Mouse (Mus musculus): Measurements from ENCODE around the gene Snx25. TPM values are rescaled to one million over a fixed set of nuclear protein-coding genes. Genes with fewer than 3 reads are reported as not detected.

Snx25 gene
- 5.9 and 7.6 TPM in 2 replicates for polyA plus RNA-seq (2015; fragmentation: Nextera tagmentation; extraction: Ambion mirVana)

GRCm38 (mm10) chr8:46152064-46153031 is at the start of gene Snx25:
Snx25 (minus strand) TSS chr8:46152159.
- 0 out of 2 replicates have a peak, but pooled peaks cover 2% of the 10 kb centered on the region for H3K27me3 ChIP-seq (replicated peaks; ENCODE audit: control insufficient read depth, insufficient read depth, low read length)
- no peaks in the 10 kb centered on the region for H3K9me3 ChIP-seq (ENCODE audit: control insufficient read depth, low read length)
- no peaks in the 10 kb centered on the region for H3K36me3 ChIP-seq (ENCODE audit: control insufficient read depth, insufficient read depth, low read length)
- 4% methylated on average over 49 of the region's 103 CpGs for WGBS
- H3K27ac ChIP-seq (ENCODE audit: low read length), result peak within 1 kb of the TSS; percentile 61
- H3K4me3 ChIP-seq (ENCODE audit: low read length), result peak within 1 kb of the TSS; percentile 88
- peak within 1 kb of the TSS; percentile 86 for H3K9ac ChIP-seq (ENCODE audit: low read depth, low read length)
- H3K4me2 ChIP-seq (ENCODE audit: low read depth, low read length), result peak within 1 kb of the TSS; percentile 93
- peaks cover 6% of the 10 kb centered on the region for H3K4me1 ChIP-seq (ENCODE audit: control insufficient read depth, insufficient read depth, low read length)
- ATAC-seq, result peak; percentile 89

GRCm38 (mm10) chr8:46197673-46198072 is 45.7 kb upstream of the Snx25 start:
- no peak for ATAC-seq
- Histone ChIP-seq H3K36me3 (ENCODE audit: control insufficient read depth, insufficient read depth, low read length) (peaks cover 6% of the 10 kb centered on the region; the same call in 1 of the 2 replicates), H3K27me3 (replicated peaks; ENCODE audit: control insufficient read depth, insufficient read depth, low read length) (no peaks in the 10 kb centered on the region), H3K9me3 (ENCODE audit: control insufficient read depth, low read length) (no peaks in the 10 kb centered on the region), H3K9ac (ENCODE audit: low read depth, low read length) (no peak overlapping the region), H3K4me2 (ENCODE audit: low read depth, low read length) (no peak overlapping the region), H3K4me1 (ENCODE audit: control insufficient read depth, insufficient read depth, low read length) (no peaks in the 10 kb centered on the region), H3K27ac (ENCODE audit: low read length) (no peak overlapping the region), H3K4me3 (ENCODE audit: low read length) (no peak overlapping the region)
- WGBS, result 88% methylated on average over 5 of the region's 5 CpGs

DNA sequence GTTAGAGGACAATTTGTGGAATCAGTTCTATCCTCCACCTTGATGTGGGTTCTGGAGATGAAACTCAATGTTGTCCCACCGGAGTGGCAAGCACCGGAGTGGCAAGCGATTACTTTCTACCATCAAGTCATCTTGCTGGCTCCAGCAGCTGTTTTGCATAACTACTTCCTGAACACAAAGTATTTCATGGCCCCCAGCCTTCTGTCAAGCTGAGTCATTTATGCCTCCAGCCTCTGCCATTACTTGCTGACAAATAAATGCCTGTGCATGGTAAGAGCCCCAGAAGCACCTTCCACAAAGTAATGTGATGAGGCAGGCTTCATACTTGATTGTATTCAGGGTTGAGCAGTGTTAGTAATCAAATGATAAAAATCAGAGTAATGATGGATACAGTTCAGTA is 44.9 kb upstream of the Snx25 start:
- no peak for ATAC-seq
- H3K9me3 ChIP-seq (ENCODE audit: control insufficient read depth, low read length), result no peaks in the 10 kb centered on the region
- WGBS, result 92% methylated on average over 3 of the region's 3 CpGs
- H3K27ac ChIP-seq (ENCODE audit: low read length), result no peak overlapping the region
- H3K4me1 ChIP-seq (ENCODE audit: control insufficient read depth, insufficient read depth, low read length), result no peaks in the 10 kb centered on the region
- no peak overlapping the region for H3K4me3 ChIP-seq (ENCODE audit: low read length)
- peaks cover 6% of the 10 kb centered on the region; the same call in 1 of the 2 replicates for H3K36me3 ChIP-seq (ENCODE audit: control insufficient read depth, insufficient read depth, low read length)
- no peaks in the 10 kb centered on the region for H3K27me3 ChIP-seq (replicated peaks; ENCODE audit: control insufficient read depth, insufficient read depth, low read length)
- no peak overlapping the region for H3K9ac ChIP-seq (ENCODE audit: low read depth, low read length)
- no peak overlapping the region for H3K4me2 ChIP-seq (ENCODE audit: low read depth, low read length)

DNA sequence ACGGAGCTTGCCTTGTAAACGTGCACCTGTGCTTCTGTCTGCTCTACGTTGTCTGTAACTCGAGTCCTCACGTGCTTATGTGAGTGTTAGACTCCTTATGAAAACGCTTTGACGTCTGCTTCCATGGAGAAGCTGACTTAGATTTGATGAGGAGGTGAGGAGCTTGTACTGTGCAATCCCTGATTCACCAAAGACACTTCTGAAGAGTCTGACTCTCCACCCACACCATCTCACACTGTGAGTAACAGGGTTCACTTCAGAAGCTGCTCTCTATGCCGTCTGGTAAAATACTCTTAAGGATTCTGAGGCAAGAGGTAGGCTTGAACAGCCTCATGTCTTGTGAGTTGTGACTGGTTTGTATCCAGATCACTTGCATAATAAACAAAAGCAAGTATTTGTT is 41.1 kb upstream of the Snx25 start:
- H3K4me2 ChIP-seq (ENCODE audit: low read depth, low read length), result no peak overlapping the region
- no peak for ATAC-seq
- no peak overlapping the region for H3K9ac ChIP-seq (ENCODE audit: low read depth, low read length)
- H3K36me3 ChIP-seq (ENCODE audit: control insufficient read depth, insufficient read depth, low read length), result peaks cover 6% of the 10 kb centered on the region; the same call in 1 of the 2 replicates
- no peak overlapping the region for H3K27ac ChIP-seq (ENCODE audit: low read length)
- no peaks in the 10 kb centered on the region for H3K4me1 ChIP-seq (ENCODE audit: control insufficient read depth, insufficient read depth, low read length)
- H3K4me3 ChIP-seq (ENCODE audit: low read length), result no peak overlapping the region
- H3K27me3 ChIP-seq (replicated peaks; ENCODE audit: control insufficient read depth, insufficient read depth, low read length), result no peaks in the 10 kb centered on the region
- WGBS, result 86% methylated on average over 8 of the region's 8 CpGs
- H3K9me3 ChIP-seq (ENCODE audit: control insufficient read depth, low read length), result no peaks in the 10 kb centered on the region

DNA sequence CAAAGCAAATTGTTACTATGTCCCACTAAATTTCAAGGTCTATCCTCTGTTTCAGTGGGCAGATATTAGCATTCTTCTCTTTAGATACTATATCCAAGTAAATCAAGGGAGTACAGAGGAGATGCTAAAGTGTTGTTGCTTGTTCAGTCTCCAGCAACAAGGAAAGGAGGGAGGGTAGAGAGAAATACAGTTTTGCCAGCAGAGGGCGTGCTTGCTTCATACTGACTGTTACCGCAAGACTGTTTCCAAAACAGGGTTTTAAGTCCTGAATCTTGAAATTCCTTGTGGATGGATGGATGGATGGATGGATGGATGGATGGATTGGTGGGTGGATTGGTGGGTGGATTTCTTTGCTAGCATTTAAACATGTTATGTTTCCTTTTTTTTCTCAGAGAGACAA is 33.4 kb upstream of the Snx25 start:
- Histone ChIP-seq H3K27me3 (replicated peaks; ENCODE audit: control insufficient read depth, insufficient read depth, low read length) (no peaks in the 10 kb centered on the region), H3K4me3 (ENCODE audit: low read length) (no peak overlapping the region), H3K27ac (ENCODE audit: low read length) (no peak overlapping the region), H3K9ac (ENCODE audit: low read depth, low read length) (no peak overlapping the region), H3K9me3 (ENCODE audit: control insufficient read depth, low read length) (no peaks in the 10 kb centered on the region), H3K36me3 (ENCODE audit: control insufficient read depth, insufficient read depth, low read length) (no peaks in the 10 kb centered on the region), H3K4me1 (ENCODE audit: control insufficient read depth, insufficient read depth, low read length) (no peaks in the 10 kb centered on the region), H3K4me2 (ENCODE audit: low read depth, low read length) (no peak overlapping the region)
- WGBS, result 11% methylated on average over 2 of the region's 2 CpGs
- ATAC-seq, result no peak

GRCm38 (mm10) chr8:46180136-46180535 is 28.2 kb upstream of the Snx25 start:
- H3K27ac ChIP-seq (ENCODE audit: low read length), result no peak overlapping the region

GRCm38 (mm10) chr8:46173651-46174050 is 21.7 kb upstream of the Snx25 start:
- Histone ChIP-seq H3K4me2 (ENCODE audit: low read depth, low read length) (no peak overlapping the region), H3K27ac (ENCODE audit: low read length) (no peak overlapping the region), H3K27me3 (replicated peaks; ENCODE audit: control insufficient read depth, insufficient read depth, low read length) (no peaks in the 10 kb centered on the region), H3K4me1 (ENCODE audit: control insufficient read depth, insufficient read depth, low read length) (no peaks in the 10 kb centered on the region), H3K36me3 (ENCODE audit: control insufficient read depth, insufficient read depth, low read length) (0 out of 2 replicates have a peak, but pooled peaks cover 4% of the 10 kb centered on the region), H3K9ac (ENCODE audit: low read depth, low read length) (no peak overlapping the region), H3K9me3 (ENCODE audit: control insufficient read depth, low read length) (no peaks in the 10 kb centered on the region), H3K4me3 (ENCODE audit: low read length) (no peak overlapping the region)
- no peak for ATAC-seq
- WGBS, result 73% methylated on average over 2 of the region's 2 CpGs

More at GRCm38 (mm10) chr8:46180136-46180535, 28.2 kb upstream of the Snx25 start:
- H3K9me3 ChIP-seq (ENCODE audit: control insufficient read depth, low read length), result no peaks in the 10 kb centered on the region
- no peak for ATAC-seq
- H3K4me1 ChIP-seq (ENCODE audit: control insufficient read depth, insufficient read depth, low read length), result no peaks in the 10 kb centered on the region
- no peaks in the 10 kb centered on the region for H3K36me3 ChIP-seq (ENCODE audit: control insufficient read depth, insufficient read depth, low read length)
- no peak overlapping the region for H3K4me2 ChIP-seq (ENCODE audit: low read depth, low read length)
- 89% methylated on average over 7 of the region's 7 CpGs for WGBS
- H3K4me3 ChIP-seq (ENCODE audit: low read length), result no peak overlapping the region
- no peak overlapping the region for H3K9ac ChIP-seq (ENCODE audit: low read depth, low read length)
- H3K27me3 ChIP-seq (replicated peaks; ENCODE audit: control insufficient read depth, insufficient read depth, low read length), result no peaks in the 10 kb centered on the region

DNA sequence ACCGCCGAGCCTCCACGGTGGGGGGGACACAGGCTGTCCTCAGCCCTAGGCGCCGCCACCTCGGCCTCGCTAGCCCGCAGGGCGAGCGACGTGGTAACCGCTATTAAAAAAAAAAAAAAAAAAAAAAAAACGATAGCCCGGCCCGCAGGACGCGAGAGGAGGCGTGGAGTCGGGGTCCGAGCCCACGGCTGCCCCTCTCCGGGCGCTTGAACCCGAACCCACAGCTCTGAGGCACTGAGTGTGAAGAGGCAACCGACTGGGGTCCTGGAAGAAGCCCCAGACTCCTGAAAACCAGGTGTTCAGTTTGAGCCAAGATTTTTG is 11.9 kb upstream of the Snx25 start:
- ATAC-seq, result no peak
- WGBS, result 0% methylated on average over 24 of the region's 25 CpGs

DNA sequence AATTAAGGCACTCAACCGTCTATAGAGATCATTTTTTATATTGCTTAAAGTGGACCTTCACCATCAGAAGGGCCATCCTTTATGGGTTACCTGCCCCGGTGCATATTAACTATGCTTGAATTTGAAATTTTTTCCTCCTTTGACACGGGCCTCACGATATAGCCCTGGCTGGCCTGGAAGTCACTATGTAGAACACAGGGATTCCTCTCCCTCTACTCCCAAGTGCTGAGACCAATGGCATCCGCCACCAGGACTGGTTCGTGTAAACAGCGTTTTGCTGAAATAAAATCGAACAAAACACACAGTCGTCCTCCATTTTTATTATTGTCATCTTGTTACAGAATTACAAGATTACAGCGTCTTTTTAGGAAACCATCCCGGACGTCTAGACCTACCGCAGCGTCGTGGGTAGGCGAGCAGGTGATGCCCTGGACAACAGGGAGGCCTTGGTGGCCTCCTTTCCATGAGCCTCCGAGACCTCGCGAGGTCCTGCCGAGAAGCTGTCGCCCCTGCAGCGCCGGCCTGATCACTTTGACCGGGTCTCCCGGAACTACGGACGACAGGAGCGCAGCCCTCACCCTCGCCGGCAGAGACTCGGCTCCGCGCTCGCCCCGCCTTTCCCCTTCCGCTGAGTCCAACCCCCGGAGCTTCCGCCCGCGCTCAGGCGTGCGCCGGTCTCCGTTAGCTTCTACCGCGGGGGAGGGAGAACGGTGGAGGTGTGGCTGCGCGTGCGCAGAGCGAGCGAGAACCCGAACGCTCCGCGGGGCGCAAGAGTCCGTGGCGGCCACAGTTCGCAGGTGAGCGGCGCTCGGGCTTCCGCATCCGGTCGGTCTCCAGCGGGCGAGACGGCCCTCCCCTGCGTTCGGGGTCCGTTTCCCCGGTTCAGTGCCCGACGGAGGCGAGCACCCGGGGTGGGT is 11.3 kb upstream of the Snx25 start:
- H3K36me3 ChIP-seq (ENCODE audit: control insufficient read depth, insufficient read depth, low read length), result no peaks in the 10 kb centered on the region
- no peaks in the 10 kb centered on the region for H3K9me3 ChIP-seq (ENCODE audit: control insufficient read depth, low read length)
- H3K27me3 ChIP-seq (replicated peaks; ENCODE audit: control insufficient read depth, insufficient read depth, low read length), result no peaks in the 10 kb centered on the region
- H3K27ac ChIP-seq (ENCODE audit: low read length), result peak overlapping the region; percentile 93
- H3K4me1 ChIP-seq (ENCODE audit: control insufficient read depth, insufficient read depth, low read length), result peaks cover 7% of the 10 kb centered on the region
- H3K4me2 ChIP-seq (ENCODE audit: low read depth, low read length), result peak overlapping the region; percentile 69
- H3K9ac ChIP-seq (ENCODE audit: low read depth, low read length), result peak overlapping the region; percentile 94
- H3K4me3 ChIP-seq (ENCODE audit: low read length), result peak overlapping the region; percentile 83
- ATAC-seq, result peak; percentile 99
- 1% methylated on average over 76 of the region's 77 CpGs for WGBS

More for the DNA sequence above, 11.9 kb upstream of the Snx25 start:
- no peaks in the 10 kb centered on the region for H3K36me3 ChIP-seq (ENCODE audit: control insufficient read depth, insufficient read depth, low read length)
- H3K9ac ChIP-seq (ENCODE audit: low read depth, low read length), result peak overlapping the region; percentile 94
- peak overlapping the region; percentile 83 for H3K4me3 ChIP-seq (ENCODE audit: low read length)
- no peaks in the 10 kb centered on the region for H3K9me3 ChIP-seq (ENCODE audit: control insufficient read depth, low read length)
- H3K4me1 ChIP-seq (ENCODE audit: control insufficient read depth, insufficient read depth, low read length), result peaks cover 7% of the 10 kb centered on the region
- H3K27me3 ChIP-seq (replicated peaks; ENCODE audit: control insufficient read depth, insufficient read depth, low read length), result no peaks in the 10 kb centered on the region
- H3K27ac ChIP-seq (ENCODE audit: low read length), result peak overlapping the region; percentile 93
- H3K4me2 ChIP-seq (ENCODE audit: low read depth, low read length), result peak overlapping the region; percentile 59

Measured in intestine, embryonic 16.5 days (tissue).